Mouse (Mus musculus) liver, adult 2 months (tissue): Measurements from ENCODE around the gene Hspb6.

Experiments
- CTCF ChIP-seq: fragments of 200-500 bp; IDR thresholded peaks from 2 replicates; pipeline ENCODE4 v1.5.1; 2011; ENCODE audit warnings: low read depth, low read length, control low read depth
- POLR2A ChIP-seq: fragments of 200-500 bp; IDR thresholded peaks from 2 replicates; pipeline ENCODE4 v1.6.1; 2011; ENCODE audit warnings: low read length, control low read depth; ENCODE audit not compliant: insufficient read depth; ENCODE audit errors: extremely low read depth

DNA sequence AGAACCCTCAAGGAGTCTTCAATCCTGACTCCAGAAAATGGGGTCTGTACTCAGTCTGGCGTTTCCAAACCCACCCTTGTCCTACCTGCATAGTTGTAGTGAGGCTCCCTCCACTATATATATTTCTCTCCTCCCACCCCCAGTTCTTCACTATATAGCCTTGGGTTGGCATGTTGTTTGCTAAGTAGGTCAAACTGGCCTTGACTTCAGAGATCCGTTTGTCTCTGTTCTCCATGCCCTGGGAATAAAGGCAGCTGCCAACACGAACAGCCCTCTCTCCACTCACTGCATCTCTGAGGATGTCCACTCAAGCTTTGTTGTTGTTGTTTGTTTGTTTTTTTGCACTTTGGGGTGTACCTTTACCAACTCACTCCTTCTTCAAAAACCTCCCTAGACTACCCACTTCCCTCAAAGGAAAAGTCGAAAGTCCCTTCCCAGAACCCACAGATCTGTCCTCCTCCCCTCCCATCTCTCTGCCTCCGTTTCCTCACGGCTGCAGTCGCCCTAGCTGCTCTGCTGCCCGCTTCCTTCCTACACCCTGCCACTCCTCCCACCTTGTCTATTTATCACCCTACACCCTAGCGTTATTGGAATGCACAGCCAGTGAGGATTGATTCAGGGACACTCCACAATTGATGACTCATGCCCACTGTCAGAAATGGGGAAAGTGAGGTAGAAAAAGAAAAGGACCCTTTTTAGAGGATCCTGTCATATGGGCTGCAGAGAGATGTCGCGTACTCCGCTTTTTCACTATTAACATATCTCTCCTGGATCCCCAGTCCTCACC lies 6.9 kb downstream of the Hspb6 start:
- TF ChIP-seq CTCF = no peak
- TF ChIP-seq POLR2A = no peak
